Mouse (Mus musculus) kidney, adult 2 months (tissue): Measurements from ENCODE around the gene Ankrd1. TPM values are rescaled to one million over a fixed set of nuclear protein-coding genes. Genes with fewer than 3 reads are reported as not detected.
A peak's percentile ranks its signal among the peaks of the same experiment; 100 is the strongest.

Source experiments
- DNase-seq: peaks from one replicate; pipeline ENCODE4 v3.0.0; 2021
- H3K27ac ChIP-seq: fragments of 200-500 bp; 2 replicates; pipeline ENCODE4 v1.5.1; 2012; ENCODE audit warnings: low read depth, low read length, control low read depth, inconsistent platforms; ENCODE audit not compliant: insufficient read depth
- H3K27me3 ChIP-seq: fragments of 200-500 bp; replicated peaks from 2 replicates; pipeline ENCODE4 v1.6.1; 2012; ENCODE audit warnings: mild to moderate bottlenecking, moderate library complexity, low read length, inconsistent platforms; ENCODE audit not compliant: control insufficient read depth, insufficient read depth
- H3K36me3 ChIP-seq: fragments of 200-500 bp; 2 replicates; pipeline ENCODE4 v1.6.1; 2012; ENCODE audit warnings: mild to moderate bottlenecking, moderate library complexity, low read length, inconsistent platforms; ENCODE audit not compliant: control insufficient read depth, insufficient read depth
- H3K4me1 ChIP-seq: fragments of 200-500 bp; 2 replicates; pipeline ENCODE4 v1.6.1; 2011; ENCODE audit warnings: low read length; ENCODE audit not compliant: control insufficient read depth, insufficient read depth
- H3K4me3 ChIP-seq: fragments of 200-500 bp; 2 replicates; pipeline ENCODE4 v1.5.1; 2011; ENCODE audit warnings: mild to moderate bottlenecking, low read depth, low read length, control low read depth; ENCODE audit not compliant: insufficient read depth
- CTCF ChIP-seq: fragments of 200-500 bp; conservative IDR thresholded peaks from 2 replicates; pipeline ENCODE4 v1.5.1; 2011; ENCODE audit warnings: low read depth, mild to moderate bottlenecking, control low read depth, low read length, moderate library complexity, mixed read lengths; ENCODE audit not compliant: insufficient read depth, insufficient read length
- POLR2A ChIP-seq: fragments of 200-500 bp; IDR thresholded peaks from one replicate; pipeline ENCODE4 v1.6.1; 2011; ENCODE audit warnings: low read depth, low read length, control low read depth
- WGBS: fragments of 180-500 bp; shearing (Covaris S2); methylation state at CpG from one replicate; pipeline ENCODE4 v1.1.7; 2018; 5-methylcytosine and 5-hydroxymethylcytosine counted together
- polyA plus RNA-seq: library from polyadenylated mRNA; depleted of rRNA; stranded (reverse); fragments of >200 nt; gene quantifications from 2 replicates; pipeline ENCODE4 v1.2.3, GENCODE M21; 2012; rRNA removed

The Ankrd1 gene
- polyA plus RNA-seq: 0.99 and 1.1 TPM in 2 replicates

DNA sequence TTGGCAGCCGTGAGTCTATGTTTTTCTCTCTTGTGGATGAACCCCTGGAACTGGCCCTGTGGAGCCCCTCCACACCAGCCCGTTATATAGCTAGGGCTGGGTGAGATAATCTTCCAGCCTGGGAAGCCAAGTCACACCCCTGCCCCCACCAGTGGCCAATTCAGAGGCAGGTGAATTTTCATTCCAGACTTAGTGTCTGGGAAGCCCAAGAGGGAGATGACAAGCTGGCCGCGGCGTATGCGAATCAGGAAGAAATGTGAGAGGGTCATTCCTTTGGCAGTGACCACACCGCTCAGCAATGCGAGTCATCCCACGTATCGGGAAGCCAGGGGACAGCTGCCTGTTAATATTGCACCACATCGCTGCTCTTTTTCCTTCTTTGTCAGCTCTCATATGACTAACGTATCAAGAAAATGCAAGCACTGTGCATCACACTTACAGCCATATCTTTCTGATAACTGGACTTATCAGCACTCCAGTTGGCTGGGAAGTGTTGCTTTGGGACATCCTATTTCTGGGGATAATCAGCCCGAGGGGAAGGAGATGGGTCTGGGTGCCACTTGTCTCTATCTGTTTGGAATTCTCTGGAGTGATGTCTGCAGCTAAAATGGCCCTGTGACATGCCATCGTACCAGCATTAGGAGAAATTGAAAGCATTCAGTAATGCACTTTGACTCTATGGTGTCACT, at the start of gene Ankrd1:
Ankrd1 (minus strand) TSS at position 317 of the 689 bp plus-strand sequence.
- no peak within 1 kb of the TSS for H3K4me3 ChIP-seq
- H3K4me1 ChIP-seq: no peaks in the 10 kb centered on the region
- DNase-seq: no peak
- H3K36me3 ChIP-seq: no peaks in the 10 kb centered on the region
- no peak for TF ChIP-seq CTCF
- no peak for TF ChIP-seq POLR2A
- 0 out of 2 replicates have a peak within 1 kb of the TSS, but pooled peaks have one; percentile 3 for H3K27ac ChIP-seq
- WGBS: 46% methylated on average over 14 of the region's 14 CpGs
- no peaks in the 10 kb centered on the region for H3K27me3 ChIP-seq

DNA sequence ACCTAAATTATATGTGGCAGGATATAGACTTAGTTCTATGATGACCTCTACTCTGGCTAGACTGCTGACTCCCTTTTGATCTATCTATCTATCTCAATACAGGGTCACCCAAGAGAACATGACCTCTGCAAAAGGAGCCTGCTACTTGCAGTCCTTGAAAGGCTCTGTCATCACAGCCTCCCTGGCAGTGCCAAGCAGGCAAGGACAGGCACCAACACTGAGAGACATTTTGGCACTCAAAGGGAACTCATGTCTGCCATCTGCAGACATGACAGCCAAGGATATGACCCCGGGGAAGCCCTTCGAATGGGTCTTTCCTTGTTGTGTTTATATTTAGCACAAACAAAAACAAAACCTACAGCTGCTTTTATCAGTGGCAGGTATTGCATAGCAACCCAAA, 49.2 kb upstream of the Ankrd1 start:
- Histone ChIP-seq H3K4me1 (no peaks in the 10 kb centered on the region), H3K4me3 (no peak overlapping the region), H3K27ac (no peak overlapping the region), H3K27me3 (no peaks in the 10 kb centered on the region), H3K36me3 (no peaks in the 10 kb centered on the region)
- TF ChIP-seq POLR2A (no peak), CTCF (no peak)
- 75% methylated on average over 2 of the region's 2 CpGs for WGBS
- DNase-seq: no peak

DNA sequence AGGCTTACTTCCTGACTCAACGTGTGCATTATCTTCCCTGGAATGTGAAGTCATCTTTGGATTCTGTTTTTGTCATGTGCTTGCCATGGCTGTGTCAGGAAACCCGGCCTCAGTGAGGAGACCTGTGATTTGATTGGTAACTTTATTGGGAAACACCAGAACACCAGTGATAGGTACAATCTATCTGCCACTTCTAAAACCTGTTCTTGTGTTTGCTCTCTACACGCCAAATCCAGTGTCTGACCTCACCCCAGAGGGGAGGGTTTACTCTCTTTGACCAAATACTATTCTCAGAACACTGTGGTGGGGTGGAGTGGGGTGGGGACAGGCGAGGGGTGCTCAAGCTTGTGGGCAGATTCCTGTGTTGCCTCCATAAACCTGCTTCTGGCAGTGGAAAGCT, 48.2 kb upstream of the Ankrd1 start:
- H3K27ac ChIP-seq: no peak overlapping the region
- no peaks in the 10 kb centered on the region for H3K36me3 ChIP-seq
- 83% methylated on average over 4 of the region's 4 CpGs for WGBS
- H3K27me3 ChIP-seq: no peaks in the 10 kb centered on the region
- H3K4me1 ChIP-seq: no peaks in the 10 kb centered on the region
- DNase-seq: no peak
- no peak overlapping the region for H3K4me3 ChIP-seq
- TF ChIP-seq CTCF: no peak
- no peak for TF ChIP-seq POLR2A

DNA sequence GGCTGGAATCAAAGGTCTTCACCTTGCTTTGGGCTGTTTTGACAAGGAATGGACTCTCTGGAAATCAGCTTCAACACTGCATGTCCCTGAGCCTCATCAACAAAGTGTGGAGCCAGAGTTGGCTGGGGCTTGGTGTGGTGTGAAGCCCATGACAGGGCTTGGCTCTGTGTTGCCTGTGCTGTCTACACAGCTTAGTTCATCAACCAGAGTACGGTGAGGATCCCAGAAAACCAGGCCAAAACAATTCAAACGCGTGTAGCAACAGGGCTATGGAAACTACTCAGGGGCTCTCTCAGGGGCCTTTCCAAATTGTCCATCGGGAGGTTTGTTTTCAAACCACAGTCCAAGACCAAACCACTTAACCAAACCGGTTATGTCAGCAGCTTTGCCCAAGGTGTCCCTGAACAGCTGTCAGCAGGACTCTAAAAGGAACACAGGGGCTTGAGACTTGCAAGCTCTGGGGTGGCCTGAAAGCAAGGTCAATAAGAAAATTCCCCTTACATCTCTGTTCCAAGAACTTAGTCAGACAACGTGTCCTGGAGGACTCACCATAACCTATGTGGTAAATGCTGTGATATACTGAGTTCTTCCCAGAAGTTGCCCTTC, 47.5 kb upstream of the Ankrd1 start:
- 87% methylated on average over 6 of the region's 6 CpGs for WGBS
- DNase-seq: no peak
- Histone ChIP-seq H3K27ac (no peak overlapping the region), H3K4me1 (no peaks in the 10 kb centered on the region), H3K4me3 (no peak overlapping the region), H3K36me3 (no peaks in the 10 kb centered on the region), H3K27me3 (no peaks in the 10 kb centered on the region)
- TF ChIP-seq POLR2A (no peak), CTCF (no peak)

DNA sequence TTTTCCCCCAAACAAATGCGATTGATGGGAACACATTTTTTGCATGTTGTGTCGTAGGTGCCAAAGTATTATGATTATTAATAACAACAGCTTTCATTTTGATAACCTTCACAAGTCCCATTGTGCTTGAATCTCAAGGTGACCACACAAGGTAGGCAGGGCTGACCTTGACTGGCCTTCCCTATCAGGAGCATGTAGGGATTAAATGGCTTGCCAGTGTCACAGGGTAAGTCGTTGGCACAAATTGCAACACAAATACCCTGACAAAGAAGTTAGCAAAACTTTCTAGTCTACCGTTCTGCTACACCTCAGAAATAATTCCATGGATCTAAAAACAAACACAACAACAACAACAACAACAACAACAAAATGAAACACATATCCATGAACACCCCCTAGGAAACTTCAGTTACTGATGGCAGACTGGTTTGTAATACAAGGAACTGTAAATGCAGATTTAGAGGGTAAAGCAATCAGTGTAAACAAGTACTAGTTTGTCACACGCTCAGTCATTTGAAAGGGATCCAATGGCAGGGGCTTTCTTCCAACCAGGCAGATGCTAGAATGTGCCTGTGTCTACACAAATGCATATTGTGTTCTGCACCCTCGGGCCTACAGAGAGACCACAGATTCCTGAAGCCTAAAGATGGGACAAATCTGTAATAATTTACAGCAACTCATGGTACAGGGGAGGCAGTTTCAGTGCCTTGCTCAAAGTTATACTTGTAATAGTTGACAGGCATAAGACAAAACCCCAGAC, 46.7 kb upstream of the Ankrd1 start:
- H3K27ac ChIP-seq: no peak overlapping the region
- H3K36me3 ChIP-seq: no peaks in the 10 kb centered on the region
- no peak overlapping the region for H3K4me3 ChIP-seq
- H3K27me3 ChIP-seq: no peaks in the 10 kb centered on the region
- TF ChIP-seq POLR2A (no peak), CTCF (no peak)
- no peak for DNase-seq
- H3K4me1 ChIP-seq: no peaks in the 10 kb centered on the region
- WGBS: 81% methylated on average over 6 of the region's 6 CpGs

DNA sequence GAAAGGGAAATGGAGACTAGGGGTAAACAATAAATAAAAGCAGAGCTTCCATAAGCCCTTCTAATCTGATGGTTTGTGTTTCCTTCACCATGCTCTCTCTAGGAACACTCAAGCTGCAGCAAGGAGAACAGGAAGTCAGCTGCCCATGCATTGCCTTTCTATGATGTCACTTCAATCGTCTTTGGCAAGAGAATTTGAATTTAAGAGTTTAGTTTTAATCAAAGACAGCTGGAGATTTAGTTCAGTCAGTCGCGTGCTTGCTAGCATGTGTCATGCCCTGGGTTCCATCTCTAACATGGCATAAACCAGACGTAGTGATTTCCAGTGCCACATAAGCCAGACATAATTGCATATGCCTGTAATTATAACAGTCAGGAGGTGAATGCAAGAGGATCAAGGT, 45.5 kb upstream of the Ankrd1 start:
- H3K4me1 ChIP-seq: no peaks in the 10 kb centered on the region
- WGBS: 74% methylated on average over 4 of the region's 4 CpGs
- no peak for TF ChIP-seq POLR2A
- TF ChIP-seq CTCF: no peak
- H3K27ac ChIP-seq: no peak overlapping the region
- H3K27me3 ChIP-seq: no peaks in the 10 kb centered on the region
- no peak overlapping the region for H3K4me3 ChIP-seq
- no peak for DNase-seq
- H3K36me3 ChIP-seq: no peaks in the 10 kb centered on the region

DNA sequence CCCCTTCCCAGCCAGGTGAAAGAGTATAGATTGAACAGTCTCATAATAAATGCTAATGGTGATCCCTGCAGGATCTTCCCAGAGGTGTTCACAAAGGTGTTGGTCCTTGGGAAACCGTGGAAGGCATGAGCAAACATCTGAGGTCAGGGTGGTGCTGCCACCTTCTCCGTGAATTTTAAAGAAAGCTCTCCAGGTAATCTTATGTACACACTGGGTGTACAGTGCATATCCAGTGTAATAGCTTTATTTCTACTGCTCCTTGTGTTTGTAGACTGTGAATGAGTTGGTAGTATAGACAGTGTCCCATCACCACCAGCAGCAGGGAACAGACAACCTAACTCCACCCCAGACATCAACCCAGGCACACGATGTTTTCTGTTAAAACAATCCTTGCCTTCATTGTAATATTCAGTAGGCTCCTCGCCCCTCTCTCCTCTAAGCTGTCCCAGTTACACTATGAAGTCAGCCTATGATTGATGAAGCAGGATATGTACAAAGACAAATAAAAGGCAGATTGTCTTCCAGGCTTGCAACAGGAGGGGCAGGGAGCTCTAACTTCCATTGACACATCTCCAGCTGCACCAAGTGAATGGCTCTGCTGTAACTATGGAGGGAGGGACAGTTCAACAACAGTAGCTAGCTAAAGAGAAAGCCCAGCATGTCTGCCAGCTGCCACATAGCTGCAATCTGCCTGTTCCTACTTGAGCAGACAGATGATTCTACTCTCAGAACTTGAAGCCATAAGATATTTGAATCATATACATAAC, 30.5 kb upstream of the Ankrd1 start:
- Histone ChIP-seq H3K4me1 (no peaks in the 10 kb centered on the region), H3K4me3 (no peak overlapping the region), H3K27ac (no peak overlapping the region), H3K27me3 (no peaks in the 10 kb centered on the region), H3K36me3 (no peaks in the 10 kb centered on the region)
- TF ChIP-seq CTCF (no peak), POLR2A (no peak)
- WGBS: 67% methylated on average over 4 of the region's 4 CpGs
- DNase-seq: no peak
